ENCODE assay signal across 29 mouse cellular contexts in the genomic region with DNA sequence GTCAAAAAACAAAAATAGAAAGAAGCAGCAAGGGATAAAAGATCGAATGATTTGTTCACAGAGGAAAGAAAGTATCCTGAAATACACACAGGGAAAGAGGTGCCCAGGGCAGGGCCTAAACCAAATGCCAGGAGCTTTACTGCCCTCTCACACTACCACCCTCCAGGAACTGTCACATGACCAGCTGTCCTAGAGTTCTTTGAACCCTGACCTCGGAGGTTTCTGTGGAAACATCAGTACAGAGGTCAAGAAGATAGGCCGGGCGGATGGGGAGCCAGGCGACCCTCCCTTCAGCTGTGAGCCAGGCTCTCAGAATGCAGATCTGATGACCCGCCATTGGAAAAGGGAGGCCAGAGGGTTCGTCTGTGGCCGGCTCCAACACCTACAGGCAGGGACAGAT. TPM values are rescaled to one million over a fixed set of nuclear protein-coding genes. Genes with fewer than 3 reads are reported as not detected.
DNase-seq lines count a peak whose midpoint lies in the region; ATAC-seq and TF ChIP-seq lines count a peak whose summit lies in the region.
"Had no signal": no experiment of that assay in that cellular context is flagged by ENCODE, and none has a peak within 500 bp of the region (broad histone marks: within the 10 kb centered on the region; RNA-seq: fewer than 3 reads in every experiment).

No protein-coding gene starts in this region.

- no peak overlapping the region for H3K9ac ChIP-seq in liver, postnatal 0 days (replicated peaks)
- H3K9ac ChIP-seq in liver, embryonic 12.5 days = no peak overlapping the region
- H3K9ac ChIP-seq: embryonic facial prominence, embryonic 13.5 days; forebrain, embryonic 12.5 days; forebrain, embryonic 15.5 days; heart, embryonic 13.5 days; hindbrain, embryonic 14.5 days had no signal

- TF ChIP-seq CTCF in liver, postnatal 0 days (IDR thresholded peaks at IDR 0.05; ENCODE audit: low read depth) = no peak

- peak; percentile 48; the same call in 1 of the 2 replicates for ATAC-seq in liver, postnatal 0 days
- no peak for ATAC-seq in liver, embryonic 12.5 days
- ATAC-seq: forebrain, embryonic 15.5 days; Patski had no signal

- no peaks in the 10 kb centered on the region for H3K27me3 ChIP-seq in liver, postnatal 0 days (ENCODE audit: insufficient read depth, low read length)
- peaks cover 5% of the 10 kb centered on the region; the same call in 1 of the 2 replicates for H3K27me3 ChIP-seq in liver, embryonic 12.5 days (replicated peaks)
- H3K27me3 ChIP-seq: embryonic facial prominence, embryonic 13.5 days; forebrain, embryonic 12.5 days; forebrain, embryonic 15.5 days; heart, embryonic 13.5 days; Patski had no signal

- H3K27ac ChIP-seq in liver, postnatal 0 days (ENCODE audit: low read depth) = no peak overlapping the region
- no peak overlapping the region for H3K27ac ChIP-seq in liver, embryonic 12.5 days
- H3K27ac ChIP-seq: embryonic facial prominence, embryonic 10.5 days; embryonic facial prominence, embryonic 13.5 days; forebrain, embryonic 12.5 days; forebrain, embryonic 15.5 days; heart, adult 2 months; heart, embryonic 10.5 days; heart, embryonic 13.5 days; hindbrain, embryonic 14.5 days had no signal

- no peaks in the 10 kb centered on the region for H3K9me3 ChIP-seq in liver, postnatal 0 days (ENCODE audit: low read length)
- H3K9me3 ChIP-seq in liver, embryonic 12.5 days (replicated peaks) = no peaks in the 10 kb centered on the region
- H3K9me3 ChIP-seq: embryonic facial prominence, embryonic 10.5 days; forebrain, embryonic 15.5 days; heart, embryonic 10.5 days had no signal

- peaks cover 12% of the 10 kb centered on the region; the same call in 1 of the 2 replicates for H3K4me1 ChIP-seq in liver, postnatal 0 days (ENCODE audit: insufficient read depth)
- peaks cover 9% of the 10 kb centered on the region for H3K4me1 ChIP-seq in liver, embryonic 12.5 days
- H3K4me1 ChIP-seq: forebrain, embryonic 12.5 days; forebrain, embryonic 15.5 days; heart, embryonic 13.5 days had no signal

- no peak for TF ChIP-seq EP300 in liver, postnatal 0 days (IDR thresholded peaks at IDR 0.05; ENCODE audit: low read depth)

- peak; percentile 25 for DNase-seq in kidney, adult 18-20 months
- DNase-seq in kidney, postnatal 10 days = no peak
- DNase-seq in kidney, postnatal 25 days = peak; percentile 20 to 44
- DNase-seq in kidney, postnatal 4 days = no peak
- no peak for DNase-seq in liver, postnatal 0 days
- DNase-seq in gastrocnemius, postnatal 10 days = no peak
- DNase-seq: adrenal gland, adult 2 months; adrenal gland, postnatal 25 days; B cell, adult 2 months; cerebellum, adult 11-12 months; cerebellum, adult 8-10 months; cerebellum, postnatal 10 days; cerebellum, postnatal 36 days; embryo, embryonic 11 days; gastrocnemius, postnatal 36 days; heart, adult 2 months; heart, postnatal 14 days; heart, postnatal 4 days had no signal

- H3K36me3 ChIP-seq in liver, postnatal 0 days (replicated peaks; ENCODE audit: insufficient read depth, low read length) = no peaks in the 10 kb centered on the region
- no peaks in the 10 kb centered on the region for H3K36me3 ChIP-seq in liver, embryonic 12.5 days
- H3K36me3 ChIP-seq: embryonic facial prominence, embryonic 10.5 days; embryonic facial prominence, embryonic 13.5 days; forebrain, embryonic 12.5 days; forebrain, embryonic 15.5 days; G1E; heart, embryonic 10.5 days; heart, embryonic 13.5 days had no signal

- H3K4me2 ChIP-seq in liver, postnatal 0 days (ENCODE audit: low read depth, low read length) = no peak overlapping the region
- H3K4me2 ChIP-seq in liver, embryonic 12.5 days = no peak overlapping the region
- H3K4me2 ChIP-seq: embryonic facial prominence, embryonic 13.5 days; forebrain, embryonic 12.5 days; forebrain, embryonic 15.5 days; heart, embryonic 13.5 days; hindbrain, embryonic 14.5 days had no signal

- WGBS in liver, postnatal 0 days (ENCODE audit: insufficient replicate concordance) = 65% methylated on average over 8 of the region's 8 CpGs
- 67% methylated on average over 8 of the region's 8 CpGs for WGBS in liver, embryonic 12.5 days (ENCODE audit: insufficient replicate concordance)

- no peak overlapping the region for H3K4me3 ChIP-seq in liver, postnatal 0 days (ENCODE audit: low read depth, low read length)
- H3K4me3 ChIP-seq in liver, embryonic 12.5 days = no peak overlapping the region
- H3K4me3 ChIP-seq: embryonic facial prominence, embryonic 10.5 days; embryonic facial prominence, embryonic 13.5 days; erythroblast, embryonic 14.5 days; forebrain, embryonic 12.5 days; forebrain, embryonic 15.5 days; heart, adult 2 months; heart, embryonic 10.5 days; heart, embryonic 13.5 days had no signal

RNA-seq across cellular contexts. Expression of a gene that starts 24.1 kb away (rescaled TPM):
- 3.2 and 3.3 TPM in 2 replicates for polyA plus RNA-seq in liver, postnatal 0 days (2015; fragmentation: Nextera tagmentation; extraction: Ambion mirVana)
- 4.3 TPM in 2 replicates for polyA plus RNA-seq in liver, embryonic 12.5 days (2016; fragmentation: Nextera tagmentation; extraction: Ambion mirVana)
- 10 to 100 TPM; 60.0 to 71.9 TPM for total RNA-seq in gastrocnemius, postnatal 10 days (2021)

RNA-seq across cellular contexts. Expression of a gene that starts 39.6 kb away (rescaled TPM):
- 28.2 and 29.5 TPM in 2 replicates for polyA plus RNA-seq in liver, postnatal 0 days (2015; fragmentation: Nextera tagmentation; extraction: Ambion mirVana)
- 71.4 TPM in 2 replicates for polyA plus RNA-seq in liver, embryonic 12.5 days (2016; fragmentation: Nextera tagmentation; extraction: Ambion mirVana)
- 10 to 100 TPM; 74.9 to 76.4 TPM for total RNA-seq in gastrocnemius, postnatal 10 days (2021)

Comparison
In these comparisons a context has a peak if more than half of its experiments do, and no peak if none do; other contexts are left out.
1. DNase-seq: peak in kidney, adult 18-20 months (single experiment) and kidney, postnatal 25 days (2 of 2); none in kidney, postnatal 10 days (single experiment), kidney, postnatal 4 days (0 of 2), liver, postnatal 0 days (single experiment) and gastrocnemius, postnatal 10 days (single experiment).